Mouse (Mus musculus): ENCODE measurements around the gene Olfr615.
"Not testable (repeated sequence)": the region's sequence is repeated elsewhere in the genome, so short reads cannot be mapped to it uniquely, and the experiment has no call there.

The Olfr615 gene

GRCm38 (mm10) chr7:103555779-103556178 lies at the start of gene Olfr615:
Gene Olfr615, plus strand, starts transcription at chr7:103556079.
- DNase-seq (ENCODE audit: low read depth) = no peak

- no peak for DNase-seq (ENCODE audit: low read depth)
These were observed 43.9 kb upstream of the Olfr615 start, which contains the start of gene Olfr610 for GRCm38 (mm10) chr7:103512022-103512421. Gene Olfr610, minus strand, starts transcription at chr7:103512122.

DNA sequence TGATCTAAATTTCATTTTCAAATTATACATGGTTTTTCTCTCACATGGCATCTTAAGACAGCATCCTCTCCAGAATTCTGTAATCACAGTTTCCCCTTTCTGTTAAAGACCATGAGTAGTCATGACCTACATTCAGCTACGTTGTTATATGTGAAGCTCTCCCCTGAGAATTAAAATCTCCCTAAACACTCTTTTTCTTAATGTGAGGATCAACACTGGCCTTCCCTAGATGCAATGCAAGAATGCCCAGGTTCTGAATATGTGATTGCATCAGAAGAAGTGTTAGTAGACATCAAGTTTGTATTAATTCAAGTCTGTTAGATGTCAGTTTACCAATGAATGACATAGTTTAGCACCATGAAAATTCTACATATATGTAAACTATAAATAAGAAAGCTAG lies 35.1 kb upstream of the Olfr615 start, which contains the start of gene Olfr611:
Olfr611 (minus strand) TSS at position 101 of the 400 bp plus-strand sequence.
- DNase-seq (ENCODE audit: low read depth) = not testable (repeated sequence)

- DNase-seq (ENCODE audit: low read depth) = not testable (repeated sequence)
These were observed 13.3 kb upstream of the Olfr615 start, which contains the start of gene Olfr612 for GRCm38 (mm10) chr7:103542617-103543016. Gene Olfr612, minus strand, starts transcription at chr7:103542717.

GRCm38 (mm10) chr7:103547774-103548173 lies 8.1 kb upstream of the Olfr615 start, which contains the start of gene Olfr613:
Gene Olfr613, plus strand, starts transcription at chr7:103548074.
- DNase-seq (ENCODE audit: low read depth) = no peak

DNA sequence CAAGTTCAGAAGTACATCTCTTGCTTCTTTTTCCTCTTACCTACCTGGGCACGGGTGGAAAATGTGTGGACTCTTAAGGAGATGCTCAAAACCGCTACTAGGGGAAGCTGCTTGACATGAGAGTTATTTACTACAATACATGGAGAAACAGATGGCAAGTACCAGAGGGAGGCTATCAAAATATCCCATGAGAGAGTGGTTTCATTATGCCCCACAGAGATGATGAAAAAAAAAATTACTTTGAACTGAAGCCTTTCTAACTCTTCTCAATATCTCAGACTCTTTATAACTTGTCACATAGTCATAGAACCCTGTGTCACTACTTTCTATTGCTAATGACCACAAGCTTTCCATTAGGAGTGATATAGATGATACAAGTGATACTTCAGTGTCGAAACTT lies 13.2 kb downstream of the Olfr615 start, which contains the start of gene Olfr616:
Olfr616 (minus strand) TSS at position 101 of the 400 bp plus-strand sequence.
- no peak for DNase-seq (ENCODE audit: low read depth)

GRCm38 (mm10) chr7:103572761-103573160 lies 16.9 kb downstream of the Olfr615 start, which contains the start of gene Olfr617:
Gene Olfr617, plus strand, starts transcription at chr7:103573061.
- no peak for DNase-seq (ENCODE audit: low read depth)

DNA sequence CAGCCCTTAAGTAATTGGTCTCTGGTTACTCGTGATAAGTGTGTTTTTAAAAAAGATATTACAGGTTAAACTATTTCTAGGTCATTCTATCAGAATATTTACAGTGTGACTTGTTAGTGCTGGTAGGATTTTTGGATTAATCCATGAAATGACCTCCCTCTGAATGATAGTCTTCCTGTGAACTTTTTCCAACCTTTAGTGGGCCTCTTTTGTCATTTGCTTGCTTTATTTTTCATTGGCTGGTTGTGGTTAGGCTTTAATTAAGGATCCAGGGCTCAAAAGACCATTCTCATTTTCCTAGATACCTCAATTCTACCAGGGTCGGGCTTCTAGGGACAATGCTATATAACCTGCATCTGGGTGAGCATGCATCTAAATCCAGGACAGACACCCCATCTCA lies 33.9 kb downstream of the Olfr615 start, which contains the start of gene Olfr618:
Olfr618 (plus strand) TSS at position 301 of the 400 bp plus-strand sequence.
- no peak for DNase-seq (ENCODE audit: low read depth)

- no peak for DNase-seq (ENCODE audit: low read depth)
These were observed 44.4 kb downstream of the Olfr615 start, which contains the start of gene Olfr619 for GRCm38 (mm10) chr7:103600275-103600674. Gene Olfr619, plus strand, starts transcription at chr7:103600575.

DNA sequence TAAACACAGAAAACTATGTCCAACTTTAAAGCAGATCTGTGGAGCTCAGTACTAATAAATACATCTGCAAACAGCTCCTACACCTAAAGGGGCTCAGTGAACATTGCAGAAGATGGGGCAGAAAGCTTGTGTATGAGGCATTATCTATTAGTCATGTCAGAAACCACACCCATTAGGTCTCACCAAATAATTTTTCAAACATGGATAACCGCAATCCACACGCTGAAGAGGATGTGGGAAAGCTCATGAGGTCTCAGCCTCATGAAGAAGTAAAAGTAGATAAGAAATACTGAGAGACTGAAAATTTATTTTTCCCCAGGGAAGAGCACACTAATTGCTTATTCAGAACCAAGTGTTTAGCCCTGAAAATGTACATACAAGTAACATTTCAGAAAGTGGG lies 51.5 kb downstream of the Olfr615 start:
- DNase-seq (ENCODE audit: low read depth) = no peak

DNA sequence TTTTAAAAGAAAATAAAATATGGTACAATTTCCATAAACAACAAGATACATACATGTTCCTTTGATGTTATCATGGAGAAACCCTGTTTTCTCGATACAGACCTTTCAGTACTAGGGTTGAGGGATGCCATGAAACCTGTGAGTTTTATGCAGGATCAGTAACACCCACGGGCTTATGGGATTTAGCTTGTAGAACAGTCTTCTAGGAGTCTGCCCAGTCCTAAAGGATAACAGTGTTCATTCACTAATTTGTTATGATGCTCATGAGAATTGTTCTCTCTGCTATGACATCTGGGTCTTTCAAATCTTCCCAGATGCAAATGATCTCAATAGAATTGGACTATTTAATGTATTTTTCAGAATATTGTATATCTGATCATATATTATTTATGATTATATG lies 56.6 kb downstream of the Olfr615 start, which contains the start of gene Olfr620:
Olfr620 (minus strand) TSS at position 101 of the 400 bp plus-strand sequence.
- DNase-seq (ENCODE audit: low read depth) = no peak
